Mouse (Mus musculus): ENCODE results near the gene Cers2. TPM values are rescaled to one million over a fixed set of nuclear protein-coding genes. Genes with fewer than 3 reads are reported as not detected.

The Cers2 gene
- 165 and 168 TPM in 2 replicates for polyA plus RNA-seq (2015; fragmentation: Nextera tagmentation; extraction: Ambion mirVana)

- WGBS = 7% methylated on average over 27 of the region's 27 CpGs
- Histone ChIP-seq H3K4me1 (ENCODE audit: control insufficient read depth, insufficient read depth, low read length) (peaks cover 31% of the 10 kb centered on the region), H3K9me3 (ENCODE audit: control insufficient read depth, low read length) (no peaks in the 10 kb centered on the region), H3K9ac (ENCODE audit: low read depth, low read length) (peak within 1 kb of the TSS; percentile 99), H3K27ac (ENCODE audit: low read length) (peak within 1 kb of the TSS; percentile 93), H3K36me3 (ENCODE audit: control insufficient read depth, insufficient read depth, low read length) (no peaks in the 10 kb centered on the region), H3K4me2 (ENCODE audit: low read depth, low read length) (peak within 1 kb of the TSS; percentile 86), H3K27me3 (replicated peaks; ENCODE audit: control insufficient read depth, insufficient read depth, low read length) (no peaks in the 10 kb centered on the region), H3K4me3 (ENCODE audit: low read length) (peak within 1 kb of the TSS; percentile 92)
- peak; percentile 12 for ATAC-seq
Observed at GRCm38 (mm10) chr3:95314486-95315093, at the start of gene Cers2. Gene Cers2 (plus strand): TSS chr3:95314791.

GRCm38 (mm10) chr3:95266052-95266451 lies 48.5 kb upstream of the Cers2 start:
- Histone ChIP-seq H3K36me3 (ENCODE audit: control insufficient read depth, insufficient read depth, low read length) (peaks cover 12% of the 10 kb centered on the region), H3K9me3 (ENCODE audit: control insufficient read depth, low read length) (no peaks in the 10 kb centered on the region), H3K27me3 (replicated peaks; ENCODE audit: control insufficient read depth, insufficient read depth, low read length) (no peaks in the 10 kb centered on the region), H3K4me2 (ENCODE audit: low read depth, low read length) (no peak overlapping the region), H3K27ac (ENCODE audit: low read length) (no peak overlapping the region), H3K4me3 (ENCODE audit: low read length) (no peak overlapping the region), H3K4me1 (ENCODE audit: control insufficient read depth, insufficient read depth, low read length) (no peaks in the 10 kb centered on the region), H3K9ac (ENCODE audit: low read depth, low read length) (no peak overlapping the region)
- no peak for ATAC-seq
- WGBS = 96% methylated on average over 3 of the region's 3 CpGs

- H3K9ac ChIP-seq (ENCODE audit: low read depth, low read length) = no peak overlapping the region
- peaks cover 8% of the 10 kb centered on the region for H3K36me3 ChIP-seq (ENCODE audit: control insufficient read depth, insufficient read depth, low read length)
- H3K27ac ChIP-seq (ENCODE audit: low read length) = no peak overlapping the region
- ATAC-seq = no peak
- H3K4me2 ChIP-seq (ENCODE audit: low read depth, low read length) = no peak overlapping the region
- no peaks in the 10 kb centered on the region for H3K27me3 ChIP-seq (replicated peaks; ENCODE audit: control insufficient read depth, insufficient read depth, low read length)
- no peaks in the 10 kb centered on the region for H3K9me3 ChIP-seq (ENCODE audit: control insufficient read depth, low read length)
- no peak overlapping the region for H3K4me3 ChIP-seq (ENCODE audit: low read length)
- H3K4me1 ChIP-seq (ENCODE audit: control insufficient read depth, insufficient read depth, low read length) = no peaks in the 10 kb centered on the region
Observed at GRCm38 (mm10) chr3:95267855-95268254, 46.7 kb upstream of the Cers2 start.

- no peaks in the 10 kb centered on the region for H3K9me3 ChIP-seq (ENCODE audit: control insufficient read depth, low read length)
- H3K9ac ChIP-seq (ENCODE audit: low read depth, low read length) = no peak overlapping the region
- 89% methylated on average over 5 of the region's 5 CpGs for WGBS
- no peaks in the 10 kb centered on the region for H3K4me1 ChIP-seq (ENCODE audit: control insufficient read depth, insufficient read depth, low read length)
- ATAC-seq = no peak
- no peak overlapping the region for H3K4me3 ChIP-seq (ENCODE audit: low read length)
- no peak overlapping the region for H3K27ac ChIP-seq (ENCODE audit: low read length)
- no peaks in the 10 kb centered on the region for H3K27me3 ChIP-seq (replicated peaks; ENCODE audit: control insufficient read depth, insufficient read depth, low read length)
- peaks cover 8% of the 10 kb centered on the region for H3K36me3 ChIP-seq (ENCODE audit: control insufficient read depth, insufficient read depth, low read length)
- H3K4me2 ChIP-seq (ENCODE audit: low read depth, low read length) = no peak overlapping the region
Observed at GRCm38 (mm10) chr3:95269789-95270188, 44.8 kb upstream of the Cers2 start.

- no peak for ATAC-seq
- Histone ChIP-seq H3K27me3 (replicated peaks; ENCODE audit: control insufficient read depth, insufficient read depth, low read length) (no peaks in the 10 kb centered on the region), H3K36me3 (ENCODE audit: control insufficient read depth, insufficient read depth, low read length) (peaks cover 8% of the 10 kb centered on the region), H3K27ac (ENCODE audit: low read length) (no peak overlapping the region), H3K4me2 (ENCODE audit: low read depth, low read length) (no peak overlapping the region), H3K4me1 (ENCODE audit: control insufficient read depth, insufficient read depth, low read length) (no peaks in the 10 kb centered on the region), H3K4me3 (ENCODE audit: low read length) (no peak overlapping the region), H3K9ac (ENCODE audit: low read depth, low read length) (no peak overlapping the region), H3K9me3 (ENCODE audit: control insufficient read depth, low read length) (no peaks in the 10 kb centered on the region)
- 84% methylated on average over 12 of the region's 12 CpGs for WGBS
Observed at GRCm38 (mm10) chr3:95270766-95271364, 43.7 kb upstream of the Cers2 start.

- no peaks in the 10 kb centered on the region for H3K9me3 ChIP-seq (ENCODE audit: control insufficient read depth, low read length)
- ATAC-seq = no peak
- H3K27ac ChIP-seq (ENCODE audit: low read length) = no peak overlapping the region
- no peak overlapping the region for H3K9ac ChIP-seq (ENCODE audit: low read depth, low read length)
- no peaks in the 10 kb centered on the region for H3K36me3 ChIP-seq (ENCODE audit: control insufficient read depth, insufficient read depth, low read length)
- H3K27me3 ChIP-seq (replicated peaks; ENCODE audit: control insufficient read depth, insufficient read depth, low read length) = no peaks in the 10 kb centered on the region
- H3K4me1 ChIP-seq (ENCODE audit: control insufficient read depth, insufficient read depth, low read length) = no peaks in the 10 kb centered on the region
- no peak overlapping the region for H3K4me3 ChIP-seq (ENCODE audit: low read length)
- H3K4me2 ChIP-seq (ENCODE audit: low read depth, low read length) = no peak overlapping the region
- 94% methylated on average over 5 of the region's 5 CpGs for WGBS
Observed at GRCm38 (mm10) chr3:95273471-95273870, 41.1 kb upstream of the Cers2 start.

GRCm38 (mm10) chr3:95274453-95274852 lies 40.1 kb upstream of the Cers2 start:
- Histone ChIP-seq H3K27me3 (replicated peaks; ENCODE audit: control insufficient read depth, insufficient read depth, low read length) (no peaks in the 10 kb centered on the region), H3K4me2 (ENCODE audit: low read depth, low read length) (no peak overlapping the region), H3K4me1 (ENCODE audit: control insufficient read depth, insufficient read depth, low read length) (no peaks in the 10 kb centered on the region), H3K27ac (ENCODE audit: low read length) (no peak overlapping the region), H3K9ac (ENCODE audit: low read depth, low read length) (no peak overlapping the region), H3K36me3 (ENCODE audit: control insufficient read depth, insufficient read depth, low read length) (no peaks in the 10 kb centered on the region), H3K4me3 (ENCODE audit: low read length) (no peak overlapping the region), H3K9me3 (ENCODE audit: control insufficient read depth, low read length) (no peaks in the 10 kb centered on the region)
- ATAC-seq = no peak
- WGBS = 96% methylated on average over 4 of the region's 4 CpGs

GRCm38 (mm10) chr3:95275161-95275560 lies 39.4 kb upstream of the Cers2 start:
- H3K4me2 ChIP-seq (ENCODE audit: low read depth, low read length) = no peak overlapping the region
- no peaks in the 10 kb centered on the region for H3K4me1 ChIP-seq (ENCODE audit: control insufficient read depth, insufficient read depth, low read length)
- no peaks in the 10 kb centered on the region for H3K36me3 ChIP-seq (ENCODE audit: control insufficient read depth, insufficient read depth, low read length)
- H3K27me3 ChIP-seq (replicated peaks; ENCODE audit: control insufficient read depth, insufficient read depth, low read length) = no peaks in the 10 kb centered on the region
- ATAC-seq = no peak
- no peak overlapping the region for H3K4me3 ChIP-seq (ENCODE audit: low read length)
- no peaks in the 10 kb centered on the region for H3K9me3 ChIP-seq (ENCODE audit: control insufficient read depth, low read length)
- H3K27ac ChIP-seq (ENCODE audit: low read length) = no peak overlapping the region
- no peak overlapping the region for H3K9ac ChIP-seq (ENCODE audit: low read depth, low read length)
- 76% methylated on average over 6 of the region's 6 CpGs for WGBS

- no peak for ATAC-seq
- Histone ChIP-seq H3K4me1 (ENCODE audit: control insufficient read depth, insufficient read depth, low read length) (peaks cover 4% of the 10 kb centered on the region; the same call in 1 of the 2 replicates), H3K9me3 (ENCODE audit: control insufficient read depth, low read length) (no peaks in the 10 kb centered on the region), H3K4me3 (ENCODE audit: low read length) (no peak overlapping the region), H3K9ac (ENCODE audit: low read depth, low read length) (no peak overlapping the region), H3K36me3 (ENCODE audit: control insufficient read depth, insufficient read depth, low read length) (no peaks in the 10 kb centered on the region), H3K27me3 (replicated peaks; ENCODE audit: control insufficient read depth, insufficient read depth, low read length) (no peaks in the 10 kb centered on the region), H3K27ac (ENCODE audit: low read length) (no peak overlapping the region), H3K4me2 (ENCODE audit: low read depth, low read length) (no peak overlapping the region)
- 66% methylated on average over 5 of the region's 5 CpGs for WGBS
Observed at GRCm38 (mm10) chr3:95276428-95276934, 38.1 kb upstream of the Cers2 start.
